Mouse (Mus musculus): ENCODE data around the gene Lin7b.

DNA sequence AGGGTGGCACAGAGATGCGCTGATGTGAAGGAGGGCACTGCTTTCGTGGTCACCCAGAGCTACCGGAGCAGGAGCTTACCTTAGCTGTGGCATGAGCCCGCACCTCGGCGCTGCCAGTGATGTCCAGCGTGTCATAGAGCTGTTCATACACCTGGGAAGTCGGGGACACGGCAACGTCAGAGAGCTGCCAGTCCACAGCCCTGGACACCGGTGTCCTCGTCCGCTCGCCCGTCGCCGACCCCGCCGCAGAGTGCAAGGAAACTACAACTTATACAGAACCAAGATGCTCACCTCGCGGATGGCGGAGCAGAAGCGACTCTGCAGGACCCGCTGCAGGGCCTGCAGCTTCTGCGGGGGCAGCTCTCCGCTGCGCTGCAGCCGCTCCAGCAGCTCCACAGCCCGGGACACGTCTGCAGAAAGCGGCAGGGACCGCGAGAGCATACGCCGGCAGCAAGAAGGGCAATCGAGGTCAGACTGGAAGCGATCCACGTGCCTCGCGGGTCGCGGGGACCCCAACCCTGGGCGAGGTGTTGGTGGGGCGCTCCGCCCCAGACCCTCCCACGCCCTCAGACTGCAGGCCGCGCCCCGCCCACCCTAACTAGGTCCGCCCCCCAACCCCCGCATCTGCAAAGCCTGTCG, 428 bp downstream of the Lin7b start:
- TF ChIP-seq EP300 (IDR thresholded peaks at IDR 0.05): no peak
- no peak for TF ChIP-seq CTCF (IDR thresholded peaks at IDR 0.05)

All from lung, postnatal 0 days (tissue).